In genomic region chr1:138191689-138192508, GRCm38 (mm10) we compare ENCODE assay signal across 8 mouse cellular contexts. TPM values are rescaled to one million over a fixed set of nuclear protein-coding genes. Genes with fewer than 3 reads are reported as not detected.
DNase-seq lines count a peak whose midpoint lies in the region; ATAC-seq and TF ChIP-seq lines count a peak whose summit lies in the region.

No protein-coding gene starts in this region.

- no peak overlapping the region for H3K4me3 ChIP-seq in heart, embryonic 16.5 days (ENCODE audit: low read length)
- H3K4me3 ChIP-seq in liver, embryonic 14.5 days (ENCODE audit: insufficient read depth in 1 of 2, low read depth in 2 of 2, low read length in 2 of 2) = no peak overlapping the region

- H3K27ac ChIP-seq in heart, embryonic 16.5 days (ENCODE audit: low read length) = peak overlapping the region; percentile 68
- no peak overlapping the region for H3K27ac ChIP-seq in liver, embryonic 14.5 days

- H3K27me3 ChIP-seq in heart, embryonic 16.5 days (ENCODE audit: control insufficient read depth, insufficient read depth, low read length) = no peaks in the 10 kb centered on the region
- no peaks in the 10 kb centered on the region for H3K27me3 ChIP-seq in liver, embryonic 14.5 days (ENCODE audit: control insufficient read depth, insufficient read depth, low read length)

- 61% methylated on average over 8 of the region's 8 CpGs for WGBS in heart, embryonic 16.5 days
- 28% methylated on average over 8 of the region's 8 CpGs for WGBS in liver, embryonic 14.5 days (ENCODE audit: insufficient replicate concordance)

- no peaks in the 10 kb centered on the region for H3K4me1 ChIP-seq in heart, embryonic 16.5 days (ENCODE audit: control insufficient read depth, insufficient read depth, low read length)
- H3K4me1 ChIP-seq in liver, embryonic 14.5 days (replicated peaks; ENCODE audit: control insufficient read depth in 2 of 2, insufficient read depth in 2 of 2, low read length in 1 of 2) = no peaks in the 10 kb centered on the region

- no peak for TF ChIP-seq EP300 in liver, embryonic 14.5 days (IDR thresholded peaks at IDR 0.05; ENCODE audit: low read depth)

- 0 out of 2 replicates have a peak, but pooled peaks have one; percentile 2 for TF ChIP-seq CTCF in liver, embryonic 14.5 days (IDR thresholded peaks at IDR 0.05; ENCODE audit: low read depth)

- H3K9me3 ChIP-seq in heart, embryonic 16.5 days (replicated peaks; ENCODE audit: control insufficient read depth, low read length) = no peaks in the 10 kb centered on the region
- no peaks in the 10 kb centered on the region for H3K9me3 ChIP-seq in liver, embryonic 14.5 days (ENCODE audit: control insufficient read depth, low read length)

- no peaks in the 10 kb centered on the region for H3K36me3 ChIP-seq in heart, embryonic 16.5 days (ENCODE audit: control insufficient read depth, insufficient read depth)
- no peaks in the 10 kb centered on the region for H3K36me3 ChIP-seq in liver, embryonic 14.5 days (replicated peaks; ENCODE audit: control insufficient read depth, insufficient read depth, low read depth)

- peak; percentile 59 for DNase-seq in 3T3-L1 (ENCODE audit: low read depth, low spot score)
- DNase-seq in CD4-positive, CD25-positive, alpha-beta regulatory T cell, adult 2 months (ENCODE audit: low read depth, low spot score) = peak; percentile 86
- DNase-seq in liver, embryonic 14.5 days (ENCODE audit: low read depth in 3 of 3, low spot score in 3 of 3) = peak in 1 of 3 experiments; percentile 11
- DNase-seq in spleen, adult 18-20 months = peak; percentile 74
- DNase-seq in cerebellum, postnatal 14 days = no peak
- no peak for DNase-seq in layer of hippocampus, adult 8-10 months (ENCODE audit: low spot score in 2 of 2)

- peak; percentile 81 for ATAC-seq in heart, embryonic 16.5 days (replicated peaks; ENCODE audit: extremely low read depth, insufficient read depth, low FRiP score)
- ATAC-seq in liver, embryonic 14.5 days (ENCODE audit: insufficient read depth) = peak; percentile 28; the same call in 1 of the 2 replicates
- no peak for ATAC-seq in cerebellum, adult (ENCODE audit: insufficient number of reproducible peaks, low FRiP score, low TSS enrichment)

- peak overlapping the region; percentile 32; the same call in 1 of the 2 replicates for H3K4me2 ChIP-seq in heart, embryonic 16.5 days (ENCODE audit: low read depth, low read length)
- no peak overlapping the region for H3K4me2 ChIP-seq in liver, embryonic 14.5 days (ENCODE audit: low read depth)

- no peak overlapping the region for H3K9ac ChIP-seq in heart, embryonic 16.5 days (ENCODE audit: low read length)
- no peak overlapping the region for H3K9ac ChIP-seq in liver, embryonic 14.5 days (replicated peaks)

RNA-seq across cellular contexts. Expression of gene Ptprc, which starts 16.4 kb away (rescaled TPM):
- polyA plus RNA-seq in heart, embryonic 16.5 days (2015; fragmentation: Nextera tagmentation; extraction: Ambion mirVana) = 9.9 and 27.3 TPM in 2 replicates
- 3.1 and 4.1 TPM in 2 replicates for polyA plus RNA-seq in liver, embryonic 14.5 days (2012; rRNA removed)
- polyA plus RNA-seq in liver, embryonic 14.5 days (2014; fragmentation: Nextera tagmentation; extraction: Ambion mirVana) = 5.5 and 5.8 TPM in 2 replicates
- 10 to 100 TPM in 2 of 4 experiments, 1 to 10 TPM in 2; 2.5 to 20.9 (median 11.8) TPM for total RNA-seq in layer of hippocampus, adult 8-10 months (2022)

Comparison
In these comparisons a context has a peak if more than half of its experiments do, and no peak if none do; other contexts are left out.
1. DNase-seq: peak in 3T3-L1 (single experiment), CD4-positive, CD25-positive, alpha-beta regulatory T cell, adult 2 months (single experiment) and spleen, adult 18-20 months (2 of 2); none in cerebellum, postnatal 14 days (0 of 2) and layer of hippocampus, adult 8-10 months (0 of 2).